Mouse (Mus musculus) bone marrow macrophage, adult 2 months (primary cell): ENCODE results near the gene Lingo4. TPM values are rescaled to one million over a fixed set of nuclear protein-coding genes. Genes with fewer than 3 reads are reported as not detected.

ENCODE experiments used
- H3K27ac ChIP-seq: 2 replicates; pipeline ENCODE4 v1.5.1; 2012; ENCODE audit warnings: low read depth, low read length; ENCODE audit not compliant: insufficient read depth
- H3K4me1 ChIP-seq: 2 replicates; pipeline ENCODE4 v1.6.1; 2012; ENCODE audit warnings: low read length; ENCODE audit not compliant: control insufficient read depth, insufficient read depth
- H3K4me3 ChIP-seq: 2 replicates; pipeline ENCODE4 v1.5.1; 2012; ENCODE audit warnings: mild to moderate bottlenecking, low read length, moderate library complexity; ENCODE audit not compliant: insufficient read depth
- CTCF ChIP-seq: IDR thresholded peaks from 2 replicates; pipeline ENCODE4 v1.5.1; 2012; ENCODE audit warnings: low read depth, mild to moderate bottlenecking, low read length, moderate library complexity
- POLR2A ChIP-seq: IDR thresholded peaks from 2 replicates; pipeline ENCODE4 v1.6.1; 2012; ENCODE audit warnings: mild to moderate bottlenecking, low read depth, low read length, borderline replicate concordance
- polyA plus RNA-seq: library from polyadenylated mRNA; stranded (reverse); fragments of >200 nt; gene quantifications from 2 replicates; pipeline ENCODE4 v1.2.4, GENCODE M21; 2012; ENCODE audit not compliant: missing spikeins, insufficient read depth, insufficient read length

Gene Lingo4
- not detected in 2 replicates for polyA plus RNA-seq

- no peak for TF ChIP-seq POLR2A
- Histone ChIP-seq H3K4me3 (peak within 1 kb of the TSS; percentile 3; the same call in 1 of the 2 replicates), H3K27ac (no peak within 1 kb of the TSS), H3K4me1 (no peaks in the 10 kb centered on the region)
Observed at GRCm38 (mm10) chr3:94398217-94398616, at the start of gene Lingo4. Lingo4 (plus strand) TSS chr3:94398517.

- no peak for TF ChIP-seq POLR2A
- TF ChIP-seq CTCF: no peak
- no peak overlapping the region for H3K4me3 ChIP-seq
- no peaks in the 10 kb centered on the region for H3K4me1 ChIP-seq
- no peak overlapping the region for H3K27ac ChIP-seq
Observed at GRCm38 (mm10) chr3:94360812-94361211, 37.5 kb upstream of the Lingo4 start.

GRCm38 (mm10) chr3:94362138-94362537, 36.2 kb upstream of the Lingo4 start, which contains the start of gene C2cd4d:
C2cd4d (plus strand) TSS chr3:94362438.
- TF ChIP-seq POLR2A (no peak), CTCF (no peak)
- H3K27ac ChIP-seq: no peak within 1 kb of the TSS
- no peak within 1 kb of the TSS for H3K4me3 ChIP-seq
- H3K4me1 ChIP-seq: no peaks in the 10 kb centered on the region

- H3K27ac ChIP-seq: no peak overlapping the region
- H3K4me3 ChIP-seq: peak overlapping the region; percentile 33
- TF ChIP-seq POLR2A (no peak), CTCF (no peak)
- no peaks in the 10 kb centered on the region for H3K4me1 ChIP-seq
Observed at GRCm38 (mm10) chr3:94363291-94364153, 34.8 kb upstream of the Lingo4 start.

GRCm38 (mm10) chr3:94364154-94364526, 34.2 kb upstream of the Lingo4 start:
- no peak overlapping the region for H3K4me3 ChIP-seq

GRCm38 (mm10) chr3:94366761-94367160, 31.6 kb upstream of the Lingo4 start:
- Histone ChIP-seq H3K4me3 (no peak overlapping the region), H3K27ac (no peak overlapping the region), H3K4me1 (no peaks in the 10 kb centered on the region)
- TF ChIP-seq CTCF: peak; percentile 79
- no peak for TF ChIP-seq POLR2A

More at GRCm38 (mm10) chr3:94364154-94364526, 34.2 kb upstream of the Lingo4 start:
- Histone ChIP-seq H3K4me1 (no peaks in the 10 kb centered on the region), H3K27ac (no peak overlapping the region)
- no peak for TF ChIP-seq POLR2A
- TF ChIP-seq CTCF: no peak

GRCm38 (mm10) chr3:94367511-94367910, 30.8 kb upstream of the Lingo4 start:
- TF ChIP-seq POLR2A (no peak), CTCF (no peak)
- no peak overlapping the region for H3K4me3 ChIP-seq
- H3K4me1 ChIP-seq: no peaks in the 10 kb centered on the region
- H3K27ac ChIP-seq: no peak overlapping the region

- Histone ChIP-seq H3K4me1 (no peaks in the 10 kb centered on the region), H3K4me3 (no peak overlapping the region), H3K27ac (no peak overlapping the region)
- TF ChIP-seq CTCF: no peak
- no peak for TF ChIP-seq POLR2A
Observed at GRCm38 (mm10) chr3:94368631-94369030, 29.7 kb upstream of the Lingo4 start.

GRCm38 (mm10) chr3:94369709-94370108, 28.6 kb upstream of the Lingo4 start:
- Histone ChIP-seq H3K4me1 (peaks cover 4% of the 10 kb centered on the region), H3K4me3 (no peak overlapping the region), H3K27ac (no peak overlapping the region)
- TF ChIP-seq CTCF (no peak), POLR2A (no peak)

- peaks cover 10% of the 10 kb centered on the region for H3K4me1 ChIP-seq
- no peak overlapping the region for H3K27ac ChIP-seq
- TF ChIP-seq POLR2A: no peak
- TF ChIP-seq CTCF: no peak
- no peak overlapping the region for H3K4me3 ChIP-seq
Observed at GRCm38 (mm10) chr3:94371637-94372036, 26.7 kb upstream of the Lingo4 start.
